Mouse (Mus musculus) cerebellum, adult 8-10 months (tissue): ENCODE results near the gene Ngb.

Source experiments
- DNase-seq: peaks from one replicate; pipeline ENCODE4 v3.0.0; 2022

Ngb gene

GRCm38 (mm10) chr12:87089701-87090100 lies 12.6 kb downstream of the Ngb start:
- DNase-seq = no peak

DNA sequence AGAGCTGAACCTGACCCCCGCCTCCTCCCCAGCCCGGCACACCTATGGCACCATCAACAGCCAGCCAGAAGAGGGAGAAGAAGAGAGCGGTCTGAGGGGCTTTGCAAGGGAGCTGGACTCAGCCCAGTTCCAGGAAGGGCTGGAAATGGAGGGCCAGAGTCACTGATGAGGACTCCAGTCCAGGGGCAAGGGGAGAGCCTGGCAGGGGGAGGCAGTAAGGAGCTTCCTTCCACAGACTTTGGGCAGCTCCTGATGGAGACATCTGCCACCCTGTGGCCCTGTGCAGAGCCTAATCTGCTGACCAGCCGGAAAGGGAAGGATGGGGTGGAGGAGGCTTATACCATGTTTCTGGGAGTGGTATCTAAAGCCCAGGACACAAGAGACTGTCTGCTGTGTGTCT lies 13.1 kb downstream of the Ngb start:
- DNase-seq = no peak

- DNase-seq = no peak
Observed at GRCm38 (mm10) chr12:87088331-87088730, 14.0 kb downstream of the Ngb start.

- no peak for DNase-seq
Observed at GRCm38 (mm10) chr12:87087236-87087635, 15.1 kb downstream of the Ngb start.

- no peak for DNase-seq
Observed at GRCm38 (mm10) chr12:87082797-87083196, 19.5 kb downstream of the Ngb start.

- DNase-seq = no peak
Observed at GRCm38 (mm10) chr12:87076610-87077009, 25.7 kb downstream of the Ngb start.

- no peak for DNase-seq
Observed at GRCm38 (mm10) chr12:87070520-87070919, 31.8 kb downstream of the Ngb start.

- DNase-seq = no peak
Observed at GRCm38 (mm10) chr12:87066429-87066828, 35.9 kb downstream of the Ngb start.

DNA sequence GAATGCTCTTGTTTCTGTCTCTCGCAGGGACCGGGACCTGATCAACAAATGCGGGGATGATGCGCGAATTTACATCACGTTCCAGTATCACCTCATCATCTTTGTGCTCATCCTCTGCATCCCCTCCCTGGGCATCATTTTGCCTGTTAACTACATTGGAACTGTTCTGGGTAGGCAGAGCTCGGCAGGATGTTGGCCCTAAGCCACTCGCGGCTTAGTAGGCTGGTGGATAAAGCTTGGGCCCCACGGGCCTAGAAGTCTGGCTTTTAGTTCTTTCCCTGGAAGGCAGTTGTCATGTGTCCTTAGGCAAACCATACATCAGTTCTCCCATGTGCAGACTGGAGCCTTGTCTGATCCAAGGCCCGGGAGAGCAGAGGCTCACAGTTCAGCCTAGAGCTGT lies 36.9 kb downstream of the Ngb start:
- no peak for DNase-seq

DNA sequence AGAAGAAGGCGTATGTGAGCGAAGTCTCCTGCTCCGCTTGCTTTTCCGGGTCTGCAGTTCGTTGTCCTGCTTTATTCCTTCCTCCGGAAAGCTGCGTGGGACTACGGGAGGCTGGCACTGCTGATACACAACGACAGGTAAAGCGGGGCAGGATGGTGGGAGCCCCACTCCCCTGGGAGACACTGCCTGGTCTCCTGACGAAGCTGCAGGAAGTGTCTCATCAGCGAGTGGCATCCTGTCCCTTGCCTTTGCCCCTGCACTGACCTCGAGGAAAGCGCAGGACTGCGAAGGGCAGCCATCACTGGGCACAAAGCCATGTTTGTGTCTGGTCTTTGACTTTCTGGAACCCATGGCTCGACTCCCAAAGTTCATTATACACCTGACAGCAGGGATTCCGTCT lies 45.3 kb downstream of the Ngb start:
- DNase-seq = no peak

- DNase-seq = no peak
Observed at GRCm38 (mm10) chr12:87054873-87055272, 47.5 kb downstream of the Ngb start.

DNA sequence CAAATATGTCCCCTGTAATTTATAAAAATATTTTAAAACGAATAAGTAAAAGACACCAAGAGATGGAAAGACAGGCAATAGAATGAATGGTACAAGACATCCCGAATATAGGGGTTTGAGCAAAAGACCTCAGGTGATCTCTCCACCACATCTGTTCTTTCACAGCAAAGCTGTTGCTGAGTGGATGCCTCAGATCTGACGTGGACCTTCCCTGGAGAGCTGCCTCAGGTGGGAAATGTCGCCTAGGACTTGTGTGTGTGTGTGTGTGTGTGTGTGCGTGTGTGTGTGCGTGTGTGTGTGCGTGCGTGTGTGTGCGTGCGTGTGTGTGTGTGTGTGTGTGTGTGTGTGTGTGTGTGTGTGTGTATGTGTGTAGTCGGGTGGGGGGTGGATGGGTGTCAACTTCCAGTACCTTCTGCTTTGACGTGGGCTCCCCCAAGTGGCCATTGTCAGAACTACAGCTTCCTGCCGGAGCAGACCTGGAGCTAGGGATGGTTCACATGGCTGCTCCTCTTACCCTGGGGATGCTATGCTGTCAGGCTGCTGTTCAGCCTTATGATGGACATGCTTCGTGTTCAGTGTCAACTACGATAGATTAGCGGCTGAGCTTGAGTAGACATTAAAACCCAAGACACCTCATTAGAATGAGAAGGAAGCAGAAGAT lies 49.5 kb downstream of the Ngb start:
- peak; percentile 94 for DNase-seq

GRCm38 (mm10) chr12:87047536-87047935 lies 54.8 kb downstream of the Ngb start:
- no peak for DNase-seq
